Mouse (Mus musculus) forebrain, embryonic 11.5 days (tissue): ENCODE measurements around the gene Stard10. TPM values are rescaled to one million over a fixed set of nuclear protein-coding genes. Genes with fewer than 3 reads are reported as not detected.

Experiments used
- ATAC-seq: fragments of 200-750 bp; cut with Nextera tagmentation; replicated peaks from 2 replicates; pipeline ENCODE4 v1.8.0; 2017; ENCODE audit warnings: moderate TSS enrichment; ENCODE audit not compliant: low FRiP score
- DNase-seq: peaks from one replicate; pipeline ENCODE4 v3.0.0-alpha.2; 2017; ENCODE audit warnings: low spot score
- H3K27ac ChIP-seq: fragments of 300-500 bp; sonication (generic); 2 replicates; pipeline ENCODE4 v1.5.1; 2014; ENCODE audit warnings: low read depth, low read length
- H3K27me3 ChIP-seq: fragments of 300-500 bp; sonication (generic); 2 replicates; pipeline ENCODE4 v1.6.1; 2014; ENCODE audit warnings: mild to moderate bottlenecking, low read length, mixed read lengths; ENCODE audit not compliant: control insufficient read depth, insufficient read depth
- H3K36me3 ChIP-seq: fragments of 300-500 bp; sonication (generic); 2 replicates; pipeline ENCODE4 v1.6.1; 2014; ENCODE audit warnings: mild to moderate bottlenecking, low read length, moderate library complexity, mixed read lengths; ENCODE audit not compliant: control insufficient read depth, insufficient read depth
- H3K4me1 ChIP-seq: fragments of 300-500 bp; sonication (generic); replicated peaks from 2 replicates; pipeline ENCODE4 v1.6.1; 2014; ENCODE audit warnings: low read length, mixed read lengths; ENCODE audit not compliant: control insufficient read depth, insufficient read depth
- H3K4me2 ChIP-seq: fragments of 300-500 bp; sonication (generic); 2 replicates; pipeline ENCODE4 v1.6.1; 2014; ENCODE audit warnings: low read depth, mild to moderate bottlenecking, low read length, moderate library complexity, mixed read lengths; ENCODE audit not compliant: severe bottlenecking
- H3K4me3 ChIP-seq: fragments of 300-500 bp; sonication (generic); 2 replicates; pipeline ENCODE4 v1.5.1; 2014; ENCODE audit warnings: low read depth, low read length
- H3K9ac ChIP-seq: fragments of 300-500 bp; sonication (generic); 2 replicates; pipeline ENCODE4 v1.6.1; 2014; ENCODE audit warnings: low read length
- H3K9me3 ChIP-seq: fragments of 300-500 bp; sonication (generic); 2 replicates; pipeline ENCODE4 v1.6.1; 2016; ENCODE audit warnings: low read length, mixed read lengths; ENCODE audit not compliant: control insufficient read depth
- WGBS: fragments of 180-500 bp; shearing (Covaris S2); extraction: QIAGEN DNeasy Blood & Tissue Kit; methylation state at CpG from one replicate; pipeline ENCODE4 v1.1.7; 2014; 5-methylcytosine and 5-hydroxymethylcytosine counted together
- polyA plus RNA-seq: library from polyadenylated mRNA; unstranded; fragments of >200 nt; fragmentation: Nextera tagmentation; extraction: Ambion mirVana; gene quantifications from 2 replicates; pipeline ENCODE4 v1.2.1, GENCODE M21; 2014

Gene Stard10
- polyA plus RNA-seq, 1 experiment from 2014 or later = 6.3 TPM

DNA sequence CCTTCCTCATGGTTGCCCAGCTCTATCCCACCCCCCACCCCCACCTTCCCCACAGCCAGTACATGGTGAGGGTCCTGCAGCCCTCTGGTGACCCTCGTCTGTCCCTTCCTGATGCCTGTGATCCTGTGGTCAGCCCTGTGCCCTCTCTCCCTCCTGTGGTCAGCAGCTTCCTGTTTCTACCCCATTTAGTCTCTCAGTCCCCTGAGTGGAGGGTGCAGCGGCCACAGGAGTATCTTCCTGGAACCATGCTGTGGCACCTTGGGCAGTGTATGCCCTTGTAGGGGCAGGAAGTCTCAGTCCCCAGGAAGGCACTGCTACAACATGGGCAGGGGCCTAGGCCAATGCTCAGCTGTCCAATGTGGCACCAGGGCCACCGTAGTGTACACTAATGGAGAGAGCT is 40.0 kb downstream of the Stard10 start:
- no peaks in the 10 kb centered on the region for H3K4me1 ChIP-seq
- H3K27me3 ChIP-seq = no peaks in the 10 kb centered on the region
- H3K9me3 ChIP-seq = no peaks in the 10 kb centered on the region
- H3K4me2 ChIP-seq = no peak overlapping the region
- WGBS = 66% methylated on average over 3 of the region's 3 CpGs
- no peak overlapping the region for H3K9ac ChIP-seq
- DNase-seq = no peak
- H3K4me3 ChIP-seq = no peak overlapping the region
- no peak overlapping the region for H3K27ac ChIP-seq
- H3K36me3 ChIP-seq = no peaks in the 10 kb centered on the region
- no peak for ATAC-seq

DNA sequence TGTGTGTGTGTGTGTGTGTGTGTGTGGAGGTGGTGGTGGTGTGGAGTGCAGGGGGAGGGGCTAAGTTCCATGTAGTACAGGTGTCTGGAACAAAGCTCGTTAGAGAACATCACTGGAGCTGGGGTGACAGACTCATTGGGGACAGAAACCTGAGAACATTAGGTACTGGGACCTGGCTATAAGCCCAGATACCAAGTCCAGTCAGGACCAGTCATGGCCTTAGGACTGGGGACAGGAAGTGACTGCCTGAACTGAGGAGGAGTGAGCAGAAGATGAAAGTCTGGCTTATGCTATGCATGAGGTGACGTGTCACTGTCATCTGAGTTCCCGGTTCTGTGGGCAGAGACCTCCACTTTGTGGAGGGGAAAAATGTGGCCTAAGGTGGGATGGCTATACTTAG is 43.5 kb downstream of the Stard10 start:
- WGBS = 83% methylated on average over 3 of the region's 3 CpGs

DNA sequence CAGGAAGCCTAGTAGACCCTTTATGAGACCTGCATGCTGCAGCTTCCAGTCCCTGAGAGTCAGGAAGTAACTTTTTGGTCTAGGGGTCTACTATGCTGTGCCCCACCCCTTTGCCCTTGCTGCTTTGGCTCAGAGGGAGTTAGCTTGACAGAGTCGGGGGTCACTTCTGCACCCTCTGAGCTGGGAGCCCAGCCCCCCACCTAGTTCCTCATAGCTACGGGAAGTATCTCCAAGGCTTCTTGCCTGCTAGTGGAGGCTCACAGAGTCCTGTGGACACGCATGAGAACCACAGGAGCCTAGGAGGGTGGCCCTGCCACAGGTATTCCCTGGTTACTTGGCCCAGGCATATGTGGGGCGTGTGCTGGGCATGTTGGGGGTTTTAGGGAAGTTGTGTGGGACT is 44.1 kb downstream of the Stard10 start:
- Histone ChIP-seq H3K36me3 (no peaks in the 10 kb centered on the region), H3K27me3 (no peaks in the 10 kb centered on the region), H3K9ac (no peak overlapping the region), H3K4me2 (no peak overlapping the region), H3K9me3 (no peaks in the 10 kb centered on the region), H3K4me3 (no peak overlapping the region), H3K4me1 (no peaks in the 10 kb centered on the region), H3K27ac (no peak overlapping the region)
- ATAC-seq = no peak
- DNase-seq = no peak
- WGBS = 76% methylated on average over 4 of the region's 4 CpGs

More for the DNA sequence above, 43.5 kb downstream of the Stard10 start:
- H3K9ac ChIP-seq = no peak overlapping the region
- ATAC-seq = no peak
- no peak overlapping the region for H3K4me3 ChIP-seq
- no peak overlapping the region for H3K27ac ChIP-seq
- no peaks in the 10 kb centered on the region for H3K36me3 ChIP-seq
- H3K4me2 ChIP-seq = no peak overlapping the region
- no peaks in the 10 kb centered on the region for H3K9me3 ChIP-seq
- no peak for DNase-seq
- no peaks in the 10 kb centered on the region for H3K4me1 ChIP-seq
- no peaks in the 10 kb centered on the region for H3K27me3 ChIP-seq

DNA sequence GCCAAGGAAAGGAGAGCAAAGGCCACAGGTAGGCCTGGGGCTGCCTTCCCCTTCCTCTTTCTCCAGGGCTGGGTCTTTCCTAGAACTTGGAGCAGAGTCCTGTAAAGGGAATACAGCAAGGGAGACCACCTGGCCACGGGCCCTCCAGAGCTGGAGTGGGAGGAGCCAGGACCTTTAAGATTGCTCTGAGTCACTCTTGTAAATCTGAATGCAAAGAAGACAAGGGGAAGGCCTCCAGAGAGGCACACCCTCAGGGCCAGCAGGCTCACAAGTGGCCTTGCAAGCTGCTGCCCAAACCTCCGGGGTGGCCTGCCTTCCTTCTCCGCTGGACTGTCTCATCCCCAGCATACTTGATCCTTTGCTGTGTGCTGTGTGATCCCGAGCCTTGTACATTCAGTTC is 44.9 kb downstream of the Stard10 start:
- no peaks in the 10 kb centered on the region for H3K9me3 ChIP-seq
- H3K27ac ChIP-seq = no peak overlapping the region
- H3K4me2 ChIP-seq = no peak overlapping the region
- no peaks in the 10 kb centered on the region for H3K27me3 ChIP-seq
- H3K4me1 ChIP-seq = no peaks in the 10 kb centered on the region
- H3K4me3 ChIP-seq = no peak overlapping the region
- no peak overlapping the region for H3K9ac ChIP-seq
- ATAC-seq (no peak), DNase-seq (no peak)
- no peaks in the 10 kb centered on the region for H3K36me3 ChIP-seq
- WGBS = 64% methylated on average over 4 of the region's 4 CpGs

DNA sequence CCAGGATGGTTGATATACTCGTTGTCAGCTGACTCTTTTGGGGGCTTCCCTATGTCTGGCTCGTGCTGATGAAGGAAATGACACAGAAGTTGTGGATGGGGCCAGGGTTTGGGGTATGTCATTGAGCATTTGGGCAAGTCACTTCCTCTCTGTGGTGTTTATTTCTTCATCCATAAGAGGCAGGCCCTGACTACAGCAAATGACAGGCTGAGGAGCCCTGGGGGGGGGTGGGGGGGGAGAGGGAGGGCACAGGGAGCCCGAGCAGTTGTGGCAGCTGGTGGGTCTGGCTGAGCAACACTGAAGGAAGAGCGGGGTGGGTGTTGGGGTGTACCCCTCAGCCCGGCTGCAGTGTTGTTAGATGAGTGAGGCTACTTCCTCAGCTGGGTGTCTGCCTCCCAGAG is 45.9 kb downstream of the Stard10 start:
- no peak overlapping the region for H3K4me2 ChIP-seq
- H3K9ac ChIP-seq = no peak overlapping the region
- no peaks in the 10 kb centered on the region for H3K4me1 ChIP-seq
- no peaks in the 10 kb centered on the region for H3K27me3 ChIP-seq
- no peak overlapping the region for H3K4me3 ChIP-seq
- 84% methylated on average over 5 of the region's 5 CpGs for whole genome bisulfite sequencing
- DNase-seq (no peak), ATAC-seq (no peak)
- H3K36me3 ChIP-seq = no peaks in the 10 kb centered on the region
- H3K9me3 ChIP-seq = no peaks in the 10 kb centered on the region
- no peak overlapping the region for H3K27ac ChIP-seq

DNA sequence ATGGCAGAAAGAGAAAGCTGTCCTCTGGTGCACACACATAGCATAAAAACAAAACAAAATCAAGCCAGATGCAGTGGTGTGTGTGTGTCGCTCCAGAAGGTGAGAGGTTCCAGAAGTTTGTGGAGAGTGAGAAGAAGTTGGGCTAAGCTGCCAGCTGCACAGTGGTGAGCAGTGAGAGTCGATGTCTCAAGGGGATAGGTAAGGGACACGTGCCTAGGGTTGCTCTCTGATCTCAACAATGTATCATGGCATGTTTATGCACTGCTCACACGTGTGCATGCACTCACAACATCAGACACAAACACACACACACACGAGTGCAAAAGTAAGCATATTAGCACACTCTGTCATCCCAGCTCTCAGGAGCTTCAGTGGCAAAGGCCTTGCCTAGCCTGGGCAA is 47.0 kb downstream of the Stard10 start:
- H3K9me3 ChIP-seq = no peaks in the 10 kb centered on the region
- no peaks in the 10 kb centered on the region for H3K27me3 ChIP-seq
- no peak overlapping the region for H3K9ac ChIP-seq
- H3K27ac ChIP-seq = no peak overlapping the region
- 86% methylated on average over 5 of the region's 5 CpGs for WGBS
- H3K36me3 ChIP-seq = no peaks in the 10 kb centered on the region
- H3K4me3 ChIP-seq = no peak overlapping the region
- ATAC-seq (no peak), DNase-seq (no peak)
- no peak overlapping the region for H3K4me2 ChIP-seq
- H3K4me1 ChIP-seq = no peaks in the 10 kb centered on the region

DNA sequence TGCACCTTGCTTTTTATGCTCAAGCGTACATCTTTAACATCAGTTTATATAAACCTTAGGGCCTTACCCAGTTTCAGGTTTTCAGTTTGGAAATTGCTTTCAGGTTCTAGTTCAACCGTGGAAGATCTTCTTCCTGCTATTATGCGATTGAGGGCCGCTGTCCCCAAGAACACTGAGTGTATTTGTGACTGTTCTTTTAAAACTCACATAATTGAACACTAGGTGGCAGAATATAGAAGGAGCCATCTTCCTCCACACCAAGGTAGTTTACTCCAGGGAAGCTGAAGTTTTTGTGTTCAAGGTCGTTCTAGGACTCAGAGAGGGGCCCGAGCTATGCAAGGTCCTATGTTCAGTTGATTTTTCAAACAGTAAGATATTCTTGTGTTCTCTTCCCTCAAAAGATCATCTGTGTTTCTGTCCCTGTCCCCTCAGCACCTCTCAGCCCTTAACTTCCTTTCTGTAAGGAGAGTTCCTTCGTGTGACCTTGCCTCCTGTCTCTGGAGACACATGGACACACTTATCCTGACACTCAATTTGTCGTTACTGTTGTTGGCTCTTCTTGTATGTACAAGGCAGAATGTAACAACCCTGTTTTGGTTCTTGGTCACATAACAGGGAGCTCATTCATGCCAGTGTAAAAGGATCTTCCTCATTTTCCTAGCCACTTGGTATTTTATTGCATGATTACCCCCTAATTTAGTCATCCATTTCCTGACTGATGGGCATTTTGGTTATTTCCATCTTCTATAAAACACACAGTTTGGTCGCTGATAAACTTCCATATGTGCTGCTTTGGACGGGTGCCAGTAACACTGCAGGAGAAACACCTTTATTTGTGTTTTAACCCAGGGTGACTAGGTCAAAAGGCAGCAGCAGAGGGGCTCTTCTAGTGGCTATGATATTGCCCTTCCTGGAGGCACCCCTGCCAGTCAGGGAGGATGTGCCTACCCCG is 51.3 kb downstream of the Stard10 start:
- no peaks in the 10 kb centered on the region for H3K36me3 ChIP-seq
- no peaks in the 10 kb centered on the region for H3K4me1 ChIP-seq
- no peaks in the 10 kb centered on the region for H3K9me3 ChIP-seq
- ATAC-seq = no peak
- H3K9ac ChIP-seq = no peak overlapping the region
- no peak overlapping the region for H3K4me2 ChIP-seq
- H3K4me3 ChIP-seq = no peak overlapping the region
- H3K27ac ChIP-seq = no peak overlapping the region
- WGBS = 74% methylated on average over 11 of the region's 11 CpGs
- DNase-seq = no peak
- no peaks in the 10 kb centered on the region for H3K27me3 ChIP-seq

DNA sequence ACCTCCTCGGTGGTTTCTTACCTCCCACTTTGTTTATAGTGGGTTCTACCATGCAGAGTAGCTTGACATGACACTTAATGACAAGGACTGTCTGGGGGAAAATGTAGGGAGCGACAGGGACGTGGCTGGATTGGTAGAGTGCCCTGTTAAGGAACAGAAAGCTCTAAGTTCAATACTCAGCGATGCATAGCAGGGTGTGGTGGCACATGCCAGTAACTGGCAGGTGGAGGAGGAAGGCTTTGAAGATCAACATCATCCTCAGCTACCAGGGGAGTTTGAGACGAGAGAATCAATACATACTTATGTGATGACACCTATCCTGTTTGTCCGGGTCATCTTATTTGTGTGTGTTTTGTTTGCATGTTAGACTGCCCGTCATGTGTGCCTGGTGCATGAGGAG is 52.8 kb downstream of the Stard10 start:
- Histone ChIP-seq H3K9ac (no peak overlapping the region), H3K4me2 (no peak overlapping the region), H3K4me3 (no peak overlapping the region), H3K4me1 (no peaks in the 10 kb centered on the region), H3K36me3 (no peaks in the 10 kb centered on the region), H3K9me3 (no peaks in the 10 kb centered on the region), H3K27me3 (no peaks in the 10 kb centered on the region), H3K27ac (no peak overlapping the region)
- WGBS = 79% methylated on average over 7 of the region's 7 CpGs
- ATAC-seq (no peak), DNase-seq (no peak)

DNA sequence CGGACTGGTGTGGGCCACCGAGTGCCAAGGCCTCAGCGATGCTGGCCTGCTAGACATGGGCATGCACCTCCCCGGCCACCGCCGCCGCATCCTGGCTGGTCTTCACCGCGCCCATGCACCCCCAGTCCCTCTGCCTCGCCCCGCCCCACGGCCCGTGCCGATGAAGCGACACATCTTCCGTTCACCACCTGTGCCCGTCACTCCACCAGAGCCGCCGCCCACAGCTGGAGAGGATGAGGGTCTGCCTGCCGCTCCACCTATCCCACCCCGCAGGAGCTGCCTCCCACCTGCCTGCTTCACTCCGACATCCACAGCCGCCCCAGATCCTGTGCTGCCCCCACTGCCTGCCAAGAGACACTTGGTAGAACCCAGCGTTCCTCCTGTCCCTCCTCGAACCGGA is 56.2 kb downstream of the Stard10 start:
- ATAC-seq = no peak
- H3K27ac ChIP-seq = no peak overlapping the region
- 84% methylated on average over 26 of the region's 26 CpGs for WGBS

More for the DNA sequence above, 56.2 kb downstream of the Stard10 start:
- Histone ChIP-seq H3K9ac (no peak overlapping the region), H3K36me3 (no peaks in the 10 kb centered on the region), H3K9me3 (no peaks in the 10 kb centered on the region), H3K27me3 (no peaks in the 10 kb centered on the region), H3K4me1 (peaks cover 6% of the 10 kb centered on the region; the same call in 1 of the 2 replicates), H3K4me2 (no peak overlapping the region), H3K4me3 (no peak overlapping the region)
- DNase-seq = no peak
